Mouse (Mus musculus): ENCODE results near the gene Sox1.

GRCm38 (mm10) chr8:12388390-12389115 is 6.5 kb upstream of the Sox1 start:
- TF ChIP-seq CTCF (IDR thresholded peaks at IDR 0.05; ENCODE audit: low read depth, low read length) (no peak), GATA1 (IDR thresholded peaks at IDR 0.05; ENCODE audit: borderline replicate concordance, low read length) (no peak)

Data from G1E (cell line).